Mouse (Mus musculus) liver, postnatal 0 days (tissue): ENCODE data around the gene Ubac2.

Experiments used
- CTCF ChIP-seq: sonication (generic); IDR thresholded peaks from 2 replicates; pipeline ENCODE4 v1.5.1; 2016; ENCODE audit warnings: antibody characterized with exemption, low read depth
- EP300 ChIP-seq: IDR thresholded peaks from 2 replicates; pipeline ENCODE4 v1.6.1; 2016; ENCODE audit warnings: antibody characterized with exemption, low read depth, mild to moderate bottlenecking

GRCm38 (mm10) chr14:122017958-122018357 lies 139.5 kb downstream of the Ubac2 start:
- no peak for TF ChIP-seq CTCF
- no peak for TF ChIP-seq EP300
